Mouse (Mus musculus) heart, postnatal 10 days (tissue): ENCODE results near the gene Zrsr2. TPM values are rescaled to one million over a fixed set of nuclear protein-coding genes. Genes with fewer than 3 reads are reported as not detected.

Experiments
- DNase-seq, 2 experiments: peaks; one replicate each; pipeline ENCODE4 v3.0.0; 2021
- intact Hi-C: fragments of 180-260 bp; cut with DNase I; formaldehyde crosslinking; loops from one replicate; pipeline ENCODE4 v1.15.1; 2025
- total RNA-seq, 2 experiments: library from RNA; stranded (reverse); gene quantifications; 2 replicates each; pipeline ENCODE4 v1.2.3; 2021

Gene Zrsr2
- total RNA-seq = 10 to 100 TPM; 11.6 to 15.9 TPM

- peak; percentile 82 to 89 for DNase-seq
- intact Hi-C loops = loop anchor here (2.0 to 5.0 kb wide), 2 partner anchors 50 to 109 kb away; partner anchors contain the start of gene Ap1s2
Measured at GRCm38 (mm10) chrX:163958467-163958875, at the start of gene Zrsr2. Gene Zrsr2, minus strand, starts transcription at chrX:163958661.

- DNase-seq = peak; percentile 22 to 46
- intact Hi-C loops = loop anchor here (10.0 kb wide), 2 partner anchors 180 to 1060 kb away; no protein-coding TSS in a partner anchor
Measured at GRCm38 (mm10) chrX:164004809-164005208, 46.3 kb upstream of the Zrsr2 start.

GRCm38 (mm10) chrX:163999848-164000247 lies 41.4 kb upstream of the Zrsr2 start:
- DNase-seq = no peak
- intact Hi-C loops = loop anchor here (10.0 kb wide), 2 partner anchors 175 to 1055 kb away; no protein-coding TSS in a partner anchor

GRCm38 (mm10) chrX:163996754-163997153 lies 38.3 kb upstream of the Zrsr2 start:
- intact Hi-C loops = no loop called here
- DNase-seq = no peak

GRCm38 (mm10) chrX:163987718-163988374 lies 29.4 kb upstream of the Zrsr2 start:
- intact Hi-C loops = no loop called here
- DNase-seq = no peak

GRCm38 (mm10) chrX:163982129-163982528 lies 23.7 kb upstream of the Zrsr2 start:
- intact Hi-C loops = no loop called here
- DNase-seq = no peak

- no peak for DNase-seq
- intact Hi-C loops = no loop called here
Measured at GRCm38 (mm10) chrX:163981500-163981899, 23.0 kb upstream of the Zrsr2 start.

- intact Hi-C loops = no loop called here
- no peak for DNase-seq
Measured at GRCm38 (mm10) chrX:163981092-163981491, 22.6 kb upstream of the Zrsr2 start.

GRCm38 (mm10) chrX:163957803-163958466 lies 526 bp downstream of the Zrsr2 start:
- DNase-seq = peak; percentile 46 to 66
- intact Hi-C loops = loop anchor here (2.0 to 5.0 kb wide), 2 partner anchors 49 to 109 kb away; partner anchors contain the start of gene Ap1s2

GRCm38 (mm10) chrX:163957381-163957780 lies 1.1 kb downstream of the Zrsr2 start:
- DNase-seq = no peak
- intact Hi-C loops = loop anchor here (5.0 kb wide), 1 partner anchor 110 kb away; no protein-coding TSS in a partner anchor

GRCm38 (mm10) chrX:163951618-163952017 lies 6.8 kb downstream of the Zrsr2 start:
- no peak for DNase-seq
- intact Hi-C loops = no loop called here

- intact Hi-C loops = no loop called here
- no peak for DNase-seq
Measured at GRCm38 (mm10) chrX:163944381-163944780, 14.1 kb downstream of the Zrsr2 start.

GRCm38 (mm10) chrX:163938587-163938986 lies 19.9 kb downstream of the Zrsr2 start:
- DNase-seq = peak; percentile 27 to 28
- intact Hi-C loops = no loop called here

- intact Hi-C loops = no loop called here
Measured at GRCm38 (mm10) chrX:163934731-163935130, 23.7 kb downstream of the Zrsr2 start.

GRCm38 (mm10) chrX:163929550-163929949 lies 28.9 kb downstream of the Zrsr2 start:
- intact Hi-C loops = no loop called here
- DNase-seq = no peak

More at GRCm38 (mm10) chrX:163934731-163935130, 23.7 kb downstream of the Zrsr2 start:
- DNase-seq = no peak

- DNase-seq = peak; percentile 10 to 33
- intact Hi-C loops = loop anchor here (5.0 kb wide), 1 partner anchor 85 kb away; no protein-coding TSS in a partner anchor
Measured at GRCm38 (mm10) chrX:163912791-163913190, 45.7 kb downstream of the Zrsr2 start.

GRCm38 (mm10) chrX:163909381-163909780 lies 49.1 kb downstream of the Zrsr2 start:
- DNase-seq = peak; percentile 47 to 51

GRCm38 (mm10) chrX:163908337-163909250 lies 49.9 kb downstream of the Zrsr2 start, which contains the start of gene Ap1s2:
Gene Ap1s2, plus strand, starts transcription at chrX:163909017.
- intact Hi-C loops = loop anchor here (2.0 kb wide), 1 partner anchor 50 kb away; the partner anchor contains the start of gene Zrsr2

More at GRCm38 (mm10) chrX:163909381-163909780, 49.1 kb downstream of the Zrsr2 start:
- intact Hi-C loops = loop anchor here (2.0 kb wide), 1 partner anchor 49 kb away; the partner anchor contains the start of gene Zrsr2

GRCm38 (mm10) chrX:163908003-163908336 lies 50.5 kb downstream of the Zrsr2 start:
- intact Hi-C loops = loop anchor here (2.0 kb wide), 1 partner anchor 51 kb away; the partner anchor contains the start of gene Zrsr2
- DNase-seq = no peak

More at GRCm38 (mm10) chrX:163908337-163909250, 49.9 kb downstream of the Zrsr2 start, which contains the start of gene Ap1s2:
- peak; percentile 94 to 95 for DNase-seq

GRCm38 (mm10) chrX:163906861-163907260 lies 51.6 kb downstream of the Zrsr2 start:
- no peak for DNase-seq
- intact Hi-C loops = no loop called here
